In the genomic region with DNA sequence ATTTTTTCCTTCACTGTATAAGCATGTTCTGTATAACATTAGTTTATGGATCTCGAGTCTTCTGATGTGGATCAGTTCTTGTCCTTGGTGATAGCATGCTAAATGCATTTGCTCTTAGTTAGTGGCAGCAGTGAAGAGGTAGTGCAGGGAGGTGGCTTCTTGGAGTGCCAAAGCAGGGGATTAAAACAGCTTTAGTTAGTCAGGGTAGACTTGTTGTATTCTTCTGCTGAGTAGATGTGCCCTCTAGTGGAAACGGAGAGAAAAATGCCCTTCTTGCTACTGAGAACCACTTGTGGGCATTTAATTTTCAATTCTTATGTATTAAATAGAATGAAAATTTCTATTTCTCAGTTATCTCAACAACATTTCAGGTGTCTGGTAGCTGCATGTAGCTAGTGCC, we compare ENCODE assay signal across 9 mouse cellular contexts. TPM values are rescaled to one million over a fixed set of nuclear protein-coding genes. Genes with fewer than 3 reads are reported as not detected.
A peak's percentile ranks its signal among the peaks of the same experiment; 100 is the strongest.
DNase-seq lines count a peak whose midpoint lies in the region; ATAC-seq and TF ChIP-seq lines count a peak whose summit lies in the region.
"Had no signal": no experiment of that assay in that cellular context is flagged by ENCODE, and none has a peak within 500 bp of the region (broad histone marks: within the 10 kb centered on the region; RNA-seq: fewer than 3 reads in every experiment).

No protein-coding gene starts in this region.

- H3K4me1 ChIP-seq in heart, embryonic 11.5 days (ENCODE audit: control insufficient read depth, insufficient read depth, low read length) = no peaks in the 10 kb centered on the region
- H3K4me1 ChIP-seq in liver, postnatal 0 days (ENCODE audit: insufficient read depth) = no peaks in the 10 kb centered on the region
- no peaks in the 10 kb centered on the region for H3K4me1 ChIP-seq in liver, embryonic 12.5 days

- H3K4me2 ChIP-seq in heart, embryonic 11.5 days = no peak overlapping the region
- H3K4me2 ChIP-seq in liver, postnatal 0 days (ENCODE audit: low read depth, low read length) = no peak overlapping the region
- no peak overlapping the region for H3K4me2 ChIP-seq in liver, embryonic 12.5 days

- no peak overlapping the region for H3K9ac ChIP-seq in heart, embryonic 11.5 days (ENCODE audit: low read depth, low read length)
- H3K9ac ChIP-seq in liver, postnatal 0 days (replicated peaks) = no peak overlapping the region
- no peak overlapping the region for H3K9ac ChIP-seq in liver, embryonic 12.5 days

- no peaks in the 10 kb centered on the region for H3K27me3 ChIP-seq in heart, embryonic 11.5 days (ENCODE audit: control insufficient read depth, insufficient read depth, low read length)
- no peaks in the 10 kb centered on the region for H3K27me3 ChIP-seq in liver, postnatal 0 days (ENCODE audit: insufficient read depth, low read length)
- no peaks in the 10 kb centered on the region for H3K27me3 ChIP-seq in liver, embryonic 12.5 days (replicated peaks)

- no peaks in the 10 kb centered on the region for H3K9me3 ChIP-seq in heart, embryonic 11.5 days (replicated peaks; ENCODE audit: control insufficient read depth, low read length)
- no peaks in the 10 kb centered on the region for H3K9me3 ChIP-seq in liver, postnatal 0 days (ENCODE audit: low read length)
- no peaks in the 10 kb centered on the region for H3K9me3 ChIP-seq in liver, embryonic 12.5 days (replicated peaks)

- TF ChIP-seq CTCF in liver, postnatal 0 days (IDR thresholded peaks at IDR 0.05; ENCODE audit: low read depth) = peak; percentile 49

- no peak overlapping the region for H3K4me3 ChIP-seq in heart, embryonic 11.5 days (ENCODE audit: low read depth, low read length)
- no peak overlapping the region for H3K4me3 ChIP-seq in liver, postnatal 0 days (ENCODE audit: low read depth, low read length)
- H3K4me3 ChIP-seq in liver, embryonic 12.5 days = no peak overlapping the region

- DNase-seq in heart, adult 18-20 months = peak; percentile 3 to 5
- DNase-seq in liver, postnatal 0 days = no peak
- DNase-seq in NIH3T3 (ENCODE audit: low read depth) = peak; percentile 38
- DNase-seq in ovary, postnatal 14 days (ENCODE audit: low spot score) = no peak
- DNase-seq in natural killer cell, adult 2 months (ENCODE audit: low spot score in 2 of 2) = no peak

- H3K36me3 ChIP-seq in heart, embryonic 11.5 days (ENCODE audit: control insufficient read depth, insufficient read depth, low read length) = no peaks in the 10 kb centered on the region
- no peaks in the 10 kb centered on the region for H3K36me3 ChIP-seq in liver, postnatal 0 days (replicated peaks; ENCODE audit: insufficient read depth, low read length)
- no peaks in the 10 kb centered on the region for H3K36me3 ChIP-seq in liver, embryonic 12.5 days

- 25% methylated on average over 2 of the region's 2 CpGs for WGBS in heart, embryonic 11.5 days (ENCODE audit: insufficient replicate concordance)
- WGBS in liver, postnatal 0 days (ENCODE audit: insufficient replicate concordance) = 24% methylated on average over 2 of the region's 2 CpGs
- 16% methylated on average over 2 of the region's 2 CpGs for WGBS in liver, embryonic 12.5 days (ENCODE audit: insufficient replicate concordance)

- no peak overlapping the region for H3K27ac ChIP-seq in heart, embryonic 11.5 days (ENCODE audit: low read depth, low read length)
- H3K27ac ChIP-seq in liver, postnatal 0 days (ENCODE audit: low read depth) = no peak overlapping the region
- H3K27ac ChIP-seq in liver, embryonic 12.5 days = no peak overlapping the region

- no peak for TF ChIP-seq EP300 in liver, postnatal 0 days (IDR thresholded peaks at IDR 0.05; ENCODE audit: low read depth)

- ATAC-seq in heart, embryonic 11.5 days (replicated peaks; ENCODE audit: insufficient number of reproducible peaks, low FRiP score, low TSS enrichment) = no peak
- ATAC-seq in liver, postnatal 0 days = no peak
- no peak for ATAC-seq in liver, embryonic 12.5 days
- ATAC-seq in megakaryocyte-erythroid progenitor cell, adult 5-6 weeks (replicated peaks; ENCODE audit: low FRiP score, low TSS enrichment, poor library complexity, severe bottlenecking) = 0 out of 2 replicates have a peak, but pooled peaks have one; percentile 43

RNA-seq across cellular contexts. Expression of gene Calca, which starts 36.5 kb away (rescaled TPM):
- total RNA-seq in heart, adult 18-20 months (2021) = not detected
- polyA plus RNA-seq in heart, embryonic 11.5 days (2014; fragmentation: Nextera tagmentation; extraction: Ambion mirVana) = 13.8 and 14.1 TPM in 2 replicates
- polyA plus RNA-seq in liver, postnatal 0 days (2015; fragmentation: Nextera tagmentation; extraction: Ambion mirVana) = 0.15 TPM in 1 of 2 replicates, not detected in the other
- polyA plus RNA-seq in liver, embryonic 12.5 days (2016; fragmentation: Nextera tagmentation; extraction: Ambion mirVana) = not detected in 2 replicates
- total RNA-seq in megakaryocyte-erythroid progenitor cell, adult 5-6 weeks (2014; fragmentation: Nextera tagmentation) = not detected in 2 replicates
- not detected in 2 replicates for total RNA-seq in megakaryocyte-erythroid progenitor cell, adult 5-6 weeks (2017)
- total RNA-seq: heart, postnatal 25 days had no signal

RNA-seq across cellular contexts. Expression of gene Calcb, which starts 45.7 kb away (rescaled TPM):
- total RNA-seq in heart, adult 18-20 months (2021) = 1 to 10 TPM in 1 of 2 experiments, not detected in 1; 1.1 TPM
- 0.17 TPM in 1 of 2 replicates, not detected in the other for polyA plus RNA-seq in heart, embryonic 11.5 days (2014; fragmentation: Nextera tagmentation; extraction: Ambion mirVana)
- polyA plus RNA-seq in liver, postnatal 0 days (2015; fragmentation: Nextera tagmentation; extraction: Ambion mirVana) = not detected in 2 replicates
- not detected in 2 replicates for polyA plus RNA-seq in liver, embryonic 12.5 days (2016; fragmentation: Nextera tagmentation; extraction: Ambion mirVana)
- not detected in 2 replicates for total RNA-seq in megakaryocyte-erythroid progenitor cell, adult 5-6 weeks (2014; fragmentation: Nextera tagmentation)
- total RNA-seq in megakaryocyte-erythroid progenitor cell, adult 5-6 weeks (2017) = not detected in 2 replicates

Comparison
In these comparisons a context has a peak if more than half of its experiments do, and no peak if none do; other contexts are left out.
1. DNase-seq: peak in heart, adult 18-20 months (2 of 2) and NIH3T3 (single experiment); none in liver, postnatal 0 days (single experiment), ovary, postnatal 14 days (single experiment) and natural killer cell, adult 2 months (0 of 2).
2. RNA of gene Calca, which starts 36.5 kb away (polyA plus RNA-seq): 13.8 to 14.1 TPM in heart, embryonic 11.5 days; 0.15 TPM in liver, postnatal 0 days and not detected in liver, embryonic 12.5 days; every median in the first group is over 10 times any median in the second.